Mouse (Mus musculus) liver, adult 2 months (tissue): Measurements from ENCODE around the gene Ccl24.

Experiments used
- CTCF ChIP-seq: fragments of 200-500 bp; IDR thresholded peaks from 2 replicates; pipeline ENCODE4 v1.5.1; 2011; ENCODE audit warnings: low read depth, low read length, control low read depth
- POLR2A ChIP-seq: fragments of 200-500 bp; IDR thresholded peaks from 2 replicates; pipeline ENCODE4 v1.6.1; 2011; ENCODE audit warnings: low read length, control low read depth; ENCODE audit not compliant: insufficient read depth; ENCODE audit errors: extremely low read depth

DNA sequence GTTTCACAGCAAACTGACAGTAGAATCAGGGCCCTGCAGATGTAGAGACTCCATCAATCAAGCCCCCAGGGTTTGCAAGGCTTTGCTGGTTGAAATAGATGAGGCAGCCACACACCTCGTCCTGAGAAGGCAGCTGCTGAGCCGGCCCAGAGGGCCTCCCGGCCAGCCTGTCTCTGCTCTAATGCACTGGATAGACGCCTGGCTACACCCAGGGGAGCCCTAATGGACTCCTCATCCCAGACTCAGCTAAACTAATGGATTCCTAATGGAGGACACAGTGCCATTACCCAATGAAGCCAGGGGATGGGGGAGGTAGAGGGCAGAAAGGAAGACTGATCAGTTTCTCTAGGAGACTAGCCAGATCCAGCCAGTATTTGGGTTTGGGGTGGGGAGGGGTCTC, 15.8 kb downstream of the Ccl24 start:
- no peak for TF ChIP-seq CTCF
- no peak for TF ChIP-seq POLR2A
